Mouse (Mus musculus) intestine, embryonic 15.5 days (tissue): ENCODE measurements around the gene C1qtnf7. TPM values are rescaled to one million over a fixed set of nuclear protein-coding genes. Genes with fewer than 3 reads are reported as not detected.
A peak's percentile ranks its signal among the peaks of the same experiment; 100 is the strongest.

ENCODE experiments used
- ATAC-seq: fragments of 200-750 bp; cut with Nextera tagmentation; 2 replicates; pipeline ENCODE4 v1.8.0; 2017; ENCODE audit warnings: moderate TSS enrichment, moderate library complexity
- H3K27ac ChIP-seq: fragments of 300-500 bp; sonication (generic); 2 replicates; pipeline ENCODE4 v1.5.1; 2015; ENCODE audit warnings: mild to moderate bottlenecking, inconsistent platforms
- H3K27me3 ChIP-seq: fragments of 300-500 bp; sonication (generic); replicated peaks from 2 replicates; pipeline ENCODE4 v1.6.1; 2015; ENCODE audit warnings: inconsistent platforms
- H3K36me3 ChIP-seq: fragments of 300-500 bp; sonication (generic); 2 replicates; pipeline ENCODE4 v1.6.1; 2015; ENCODE audit warnings: inconsistent platforms
- H3K4me1 ChIP-seq: fragments of 300-500 bp; sonication (generic); replicated peaks from 2 replicates; pipeline ENCODE4 v1.6.1; 2015; ENCODE audit warnings: inconsistent platforms
- H3K4me2 ChIP-seq: fragments of 300-500 bp; sonication (generic); replicated peaks from 2 replicates; pipeline ENCODE4 v1.6.1; 2015; ENCODE audit warnings: mild to moderate bottlenecking, inconsistent platforms
- H3K4me3 ChIP-seq: fragments of 300-500 bp; sonication (generic); replicated peaks from 2 replicates; pipeline ENCODE4 v1.5.1; 2015; ENCODE audit warnings: inconsistent platforms
- H3K9ac ChIP-seq: fragments of 300-500 bp; sonication (generic); 2 replicates; pipeline ENCODE4 v1.6.1; 2015; ENCODE audit warnings: inconsistent platforms
- H3K9me3 ChIP-seq: fragments of 300-500 bp; sonication (generic); 2 replicates; pipeline ENCODE4 v1.6.1; 2016; ENCODE audit warnings: inconsistent platforms
- WGBS: fragments of 180-500 bp; shearing (Covaris S2); methylation state at CpG from one replicate; pipeline ENCODE4 v1.1.7; 2015; 5-methylcytosine and 5-hydroxymethylcytosine counted together
- polyA plus RNA-seq: library from polyadenylated mRNA; unstranded; fragments of >200 nt; fragmentation: Nextera tagmentation; extraction: Ambion mirVana; gene quantifications from 2 replicates; pipeline ENCODE4 v1.2.1, GENCODE M21; 2015

Gene C1qtnf7
- polyA plus RNA-seq, 1 experiment from 2014 or later: 7.5 TPM

DNA sequence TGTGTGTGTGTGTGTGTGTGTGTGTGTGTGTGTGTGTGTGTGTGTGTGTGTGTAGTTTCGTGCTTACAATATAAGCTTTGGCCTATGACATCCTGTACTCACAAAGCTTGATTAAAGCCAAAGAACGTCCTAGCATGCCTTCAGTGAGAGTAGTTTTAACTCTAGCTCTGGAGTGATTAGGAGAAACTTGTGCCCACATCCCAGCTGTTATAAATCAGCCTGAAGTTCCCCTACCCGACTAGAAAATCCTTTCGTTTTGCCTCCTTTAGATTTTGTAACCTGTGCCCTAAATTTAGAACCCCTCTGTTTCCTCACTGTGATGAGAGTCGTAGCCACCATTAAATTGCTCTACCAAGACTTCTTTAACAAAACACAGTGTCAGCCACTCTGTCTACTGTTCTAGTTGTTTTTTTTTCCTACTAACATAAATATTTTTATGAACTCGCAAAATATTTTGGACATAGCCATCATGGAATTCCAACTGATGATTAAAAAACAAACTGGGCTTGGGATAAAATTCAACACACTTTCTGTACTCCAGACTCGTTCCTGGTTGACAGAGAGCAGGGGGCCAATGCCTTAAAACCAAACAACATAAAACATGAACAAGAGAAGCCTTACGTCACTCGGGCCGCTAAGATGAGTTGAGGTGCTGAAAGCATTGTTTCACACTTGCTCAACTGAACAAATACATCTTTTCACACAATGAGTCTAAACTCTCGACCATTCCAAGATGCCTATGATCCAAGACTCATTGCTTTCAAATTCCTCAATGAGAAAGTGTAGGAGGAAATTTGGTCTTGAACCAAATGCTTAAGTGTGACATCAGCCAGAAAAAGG lies 70.3 kb downstream of the C1qtnf7 start:
- H3K27ac ChIP-seq: no peak overlapping the region
- H3K4me2 ChIP-seq: no peak overlapping the region
- H3K27me3 ChIP-seq: no peaks in the 10 kb centered on the region
- no peak overlapping the region for H3K9ac ChIP-seq
- ATAC-seq: no peak
- H3K4me3 ChIP-seq: no peak overlapping the region
- peaks cover 3% of the 10 kb centered on the region; the same call in 1 of the 2 replicates for H3K4me1 ChIP-seq
- H3K36me3 ChIP-seq: no peaks in the 10 kb centered on the region
- 40% methylated on average over 11 of the region's 11 CpGs for WGBS
- H3K9me3 ChIP-seq: no peaks in the 10 kb centered on the region

DNA sequence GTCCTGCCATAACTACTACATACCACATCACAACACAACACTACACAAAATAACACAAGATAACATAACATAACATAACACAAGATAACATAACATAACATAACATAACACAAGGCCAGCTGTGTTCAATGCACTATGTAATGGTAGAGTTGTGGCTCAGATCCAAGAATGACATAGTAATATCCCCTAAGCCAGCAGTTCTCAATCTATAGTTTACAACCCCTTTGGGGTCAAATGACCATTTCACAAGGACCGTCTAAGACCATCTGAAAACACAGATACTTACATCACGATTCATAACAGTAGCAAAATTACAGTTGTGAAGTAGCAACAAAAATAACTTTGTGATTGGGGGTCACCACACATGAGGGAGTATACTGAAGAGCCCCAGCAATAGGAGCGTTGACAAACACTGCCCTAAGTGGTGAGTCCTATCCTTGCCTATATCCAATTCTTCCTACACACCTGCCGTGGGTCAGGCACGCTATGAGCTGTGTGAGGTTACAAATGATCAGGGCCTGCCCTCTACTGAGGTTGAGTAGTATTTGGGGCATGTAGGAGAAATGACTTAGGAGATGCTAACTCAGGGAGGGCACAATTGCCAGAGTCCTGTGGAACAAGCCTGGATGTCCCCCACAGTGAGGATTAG lies 73.6 kb downstream of the C1qtnf7 start:
- 72% methylated on average over 5 of the region's 5 CpGs for WGBS
- Histone ChIP-seq H3K36me3 (no peaks in the 10 kb centered on the region), H3K4me3 (no peak overlapping the region), H3K9me3 (no peaks in the 10 kb centered on the region), H3K9ac (no peak overlapping the region), H3K4me2 (no peak overlapping the region), H3K27ac (peak overlapping the region; percentile 42; the same call in 1 of the 2 replicates), H3K4me1 (peaks cover 3% of the 10 kb centered on the region; the same call in 1 of the 2 replicates), H3K27me3 (no peaks in the 10 kb centered on the region)
- no peak for ATAC-seq

DNA sequence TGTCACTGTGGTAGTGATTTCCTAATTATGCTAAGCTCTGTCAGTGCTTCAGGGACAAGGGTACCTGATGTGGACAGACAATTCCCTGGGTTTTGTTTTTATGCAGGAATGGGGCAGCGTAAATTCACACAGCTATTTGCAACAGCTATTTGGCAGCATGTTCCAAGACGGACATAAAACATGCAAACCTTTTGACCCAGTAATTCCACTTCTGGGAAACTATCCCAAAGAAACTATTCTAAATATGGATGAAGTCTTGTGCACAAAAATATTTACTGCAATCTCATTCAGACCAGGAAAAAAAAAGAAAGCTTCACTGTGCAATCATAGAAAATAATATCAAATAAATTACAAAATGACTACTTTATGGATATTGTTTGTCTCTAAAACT lies 74.1 kb downstream of the C1qtnf7 start:
- Histone ChIP-seq H3K4me1 (peaks cover 3% of the 10 kb centered on the region; the same call in 1 of the 2 replicates), H3K9ac (no peak overlapping the region), H3K27ac (peak overlapping the region; percentile 42; the same call in 1 of the 2 replicates), H3K9me3 (no peaks in the 10 kb centered on the region), H3K36me3 (no peaks in the 10 kb centered on the region), H3K27me3 (no peaks in the 10 kb centered on the region), H3K4me2 (no peak overlapping the region), H3K4me3 (no peak overlapping the region)
- ATAC-seq: no peak
- 47% methylated on average over 2 of the region's 2 CpGs for WGBS

DNA sequence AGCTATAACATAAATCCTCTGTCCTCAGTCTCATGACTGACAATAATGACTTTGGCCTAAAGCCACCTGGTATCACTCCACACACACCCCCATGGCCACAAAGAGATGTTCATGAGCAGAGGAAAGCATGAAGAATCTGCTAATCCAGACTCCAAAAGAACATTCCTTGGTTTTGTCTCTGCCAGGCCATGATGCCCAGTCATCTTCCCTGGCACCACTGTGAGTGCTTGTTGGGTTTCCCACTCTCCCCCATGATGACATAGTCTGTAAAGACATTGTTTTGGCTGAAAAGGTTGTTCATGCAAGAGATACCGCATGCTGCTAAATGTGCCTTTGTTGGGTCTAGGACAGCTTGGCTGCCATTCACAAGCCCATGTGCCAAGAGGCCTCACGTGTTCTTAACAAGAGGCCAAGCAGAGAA lies 75.0 kb downstream of the C1qtnf7 start:
- Histone ChIP-seq H3K27ac (no peak overlapping the region), H3K36me3 (no peaks in the 10 kb centered on the region), H3K9ac (no peak overlapping the region), H3K4me1 (peaks cover 3% of the 10 kb centered on the region; the same call in 1 of the 2 replicates), H3K9me3 (no peaks in the 10 kb centered on the region), H3K4me2 (no peak overlapping the region), H3K27me3 (no peaks in the 10 kb centered on the region), H3K4me3 (no peak overlapping the region)
- no peak for ATAC-seq
- 88% methylated on average over 2 of the region's 2 CpGs for WGBS

DNA sequence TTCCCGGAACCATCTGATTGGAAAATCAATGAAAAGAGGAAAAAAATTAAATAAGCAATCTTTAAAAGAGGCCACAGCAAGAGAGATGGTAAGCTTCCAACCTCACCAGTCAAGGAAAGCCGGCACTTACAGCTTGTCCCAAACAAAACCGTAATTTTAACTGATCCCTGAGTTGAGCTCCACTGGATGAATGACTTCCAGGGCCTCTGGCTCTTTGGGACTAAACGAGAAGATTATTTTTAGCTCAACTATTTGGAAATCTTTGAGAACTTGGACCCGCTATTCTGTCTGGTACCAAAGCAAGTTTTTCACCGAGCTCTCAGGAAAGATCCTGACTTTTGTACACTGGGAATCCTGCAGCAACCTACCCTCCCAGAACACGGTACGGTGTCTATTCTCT lies 86.3 kb downstream of the C1qtnf7 start:
- Histone ChIP-seq H3K36me3 (no peaks in the 10 kb centered on the region), H3K27ac (no peak overlapping the region), H3K9me3 (no peaks in the 10 kb centered on the region), H3K4me2 (no peak overlapping the region), H3K4me3 (no peak overlapping the region), H3K9ac (no peak overlapping the region), H3K27me3 (no peaks in the 10 kb centered on the region), H3K4me1 (no peaks in the 10 kb centered on the region)
- ATAC-seq: no peak
- WGBS: 73% methylated on average over 8 of the region's 8 CpGs

DNA sequence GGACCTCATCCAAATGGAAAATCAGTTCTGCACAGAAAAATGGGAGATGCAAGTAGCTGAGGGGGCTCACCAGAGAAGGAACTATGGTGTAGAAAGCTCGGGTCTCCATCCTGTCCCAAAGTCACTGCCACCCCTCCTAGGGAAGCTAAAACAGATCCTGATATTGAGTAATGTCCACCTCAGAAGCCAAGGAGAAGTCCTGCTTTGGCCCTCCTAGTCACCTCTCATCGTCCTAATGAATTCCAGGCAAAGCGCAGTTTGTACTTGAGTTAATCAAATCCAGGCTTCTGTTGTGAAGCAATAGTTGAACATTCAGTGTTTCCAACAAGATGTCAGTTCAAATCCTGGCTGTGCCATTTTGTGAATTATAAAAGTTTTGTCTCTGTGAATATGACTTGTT lies 87.2 kb downstream of the C1qtnf7 start:
- no peaks in the 10 kb centered on the region for H3K9me3 ChIP-seq
- H3K4me2 ChIP-seq: no peak overlapping the region
- H3K9ac ChIP-seq: no peak overlapping the region
- H3K36me3 ChIP-seq: no peaks in the 10 kb centered on the region
- no peaks in the 10 kb centered on the region for H3K4me1 ChIP-seq
- no peak overlapping the region for H3K27ac ChIP-seq
- H3K27me3 ChIP-seq: no peaks in the 10 kb centered on the region
- no peak overlapping the region for H3K4me3 ChIP-seq
- WGBS: 84% methylated on average over 3 of the region's 3 CpGs
- ATAC-seq: no peak

DNA sequence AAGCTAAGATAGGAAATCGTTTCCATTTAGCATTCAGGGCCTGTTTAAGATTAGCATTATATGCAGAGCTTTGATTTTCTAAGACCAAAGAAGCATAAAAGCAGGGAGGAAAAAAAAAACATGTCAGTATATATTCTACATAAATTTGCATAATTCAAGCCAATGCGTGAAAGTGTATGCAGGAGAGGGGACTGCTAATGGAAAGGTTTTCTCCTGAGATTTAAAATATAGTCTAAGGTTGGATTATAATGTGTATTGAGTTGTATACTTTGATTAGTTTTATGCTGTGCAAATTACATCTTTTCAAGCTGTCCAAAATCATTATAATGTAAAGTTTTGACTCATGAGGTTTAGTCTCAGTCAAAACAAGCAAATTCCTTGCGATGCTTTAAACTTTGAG lies 88.2 kb downstream of the C1qtnf7 start:
- Histone ChIP-seq H3K9ac (no peak overlapping the region), H3K4me2 (no peak overlapping the region), H3K36me3 (no peaks in the 10 kb centered on the region), H3K27me3 (no peaks in the 10 kb centered on the region), H3K9me3 (no peaks in the 10 kb centered on the region), H3K27ac (no peak overlapping the region), H3K4me1 (no peaks in the 10 kb centered on the region), H3K4me3 (no peak overlapping the region)
- ATAC-seq: no peak
- 90% methylated on average over 3 of the region's 3 CpGs for WGBS

DNA sequence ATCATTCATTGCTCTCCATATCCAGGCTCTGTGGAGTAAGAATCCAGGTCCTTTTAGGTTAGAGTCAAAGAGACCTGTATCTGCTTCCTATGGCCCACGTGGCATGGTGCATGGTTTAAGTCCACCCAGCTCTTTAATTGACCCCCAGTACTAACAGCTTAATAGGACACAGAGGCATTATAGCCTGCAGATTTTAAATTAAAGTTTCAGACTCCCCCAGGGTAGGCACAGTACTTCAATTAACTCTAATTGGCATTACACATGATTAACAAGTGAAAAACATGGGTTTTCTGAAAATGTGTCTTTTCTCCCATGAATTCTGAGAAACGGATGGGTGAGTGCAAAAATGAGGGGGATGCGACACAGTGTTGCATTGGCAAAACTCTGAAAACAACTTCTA lies 92.7 kb downstream of the C1qtnf7 start:
- WGBS: 86% methylated on average over 3 of the region's 3 CpGs
- no peak overlapping the region for H3K4me3 ChIP-seq
- no peaks in the 10 kb centered on the region for H3K36me3 ChIP-seq
- no peaks in the 10 kb centered on the region for H3K9me3 ChIP-seq
- H3K4me1 ChIP-seq: no peaks in the 10 kb centered on the region
- no peak overlapping the region for H3K9ac ChIP-seq
- H3K27me3 ChIP-seq: no peaks in the 10 kb centered on the region
- H3K27ac ChIP-seq: no peak overlapping the region
- no peak for ATAC-seq
- no peak overlapping the region for H3K4me2 ChIP-seq

DNA sequence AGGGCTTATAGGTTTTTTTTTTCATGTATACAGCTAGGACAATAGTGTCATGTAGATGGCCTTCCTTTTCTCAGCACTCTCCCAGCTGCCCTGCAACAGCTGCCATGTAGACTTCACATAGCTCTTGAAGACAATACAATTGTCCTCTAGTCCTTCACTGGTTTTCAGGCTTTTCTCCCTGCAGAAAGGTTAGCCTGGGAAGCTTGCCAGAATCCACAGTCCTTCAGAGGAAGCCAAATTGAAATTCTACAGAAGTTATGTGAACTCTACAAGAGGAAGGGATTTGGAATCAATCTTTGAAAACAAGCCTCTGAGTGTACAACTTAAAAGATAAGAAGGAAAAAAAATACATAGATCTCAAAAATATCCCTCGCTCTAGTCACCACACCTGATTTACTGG lies 94.4 kb downstream of the C1qtnf7 start:
- Histone ChIP-seq H3K4me1 (no peaks in the 10 kb centered on the region), H3K27ac (no peak overlapping the region), H3K9me3 (no peaks in the 10 kb centered on the region), H3K9ac (no peak overlapping the region), H3K36me3 (no peaks in the 10 kb centered on the region), H3K27me3 (no peaks in the 10 kb centered on the region), H3K4me3 (no peak overlapping the region), H3K4me2 (no peak overlapping the region)
- no peak for ATAC-seq
- whole genome bisulfite sequencing: 76% methylated on average over 1 of the region's 1 CpGs

DNA sequence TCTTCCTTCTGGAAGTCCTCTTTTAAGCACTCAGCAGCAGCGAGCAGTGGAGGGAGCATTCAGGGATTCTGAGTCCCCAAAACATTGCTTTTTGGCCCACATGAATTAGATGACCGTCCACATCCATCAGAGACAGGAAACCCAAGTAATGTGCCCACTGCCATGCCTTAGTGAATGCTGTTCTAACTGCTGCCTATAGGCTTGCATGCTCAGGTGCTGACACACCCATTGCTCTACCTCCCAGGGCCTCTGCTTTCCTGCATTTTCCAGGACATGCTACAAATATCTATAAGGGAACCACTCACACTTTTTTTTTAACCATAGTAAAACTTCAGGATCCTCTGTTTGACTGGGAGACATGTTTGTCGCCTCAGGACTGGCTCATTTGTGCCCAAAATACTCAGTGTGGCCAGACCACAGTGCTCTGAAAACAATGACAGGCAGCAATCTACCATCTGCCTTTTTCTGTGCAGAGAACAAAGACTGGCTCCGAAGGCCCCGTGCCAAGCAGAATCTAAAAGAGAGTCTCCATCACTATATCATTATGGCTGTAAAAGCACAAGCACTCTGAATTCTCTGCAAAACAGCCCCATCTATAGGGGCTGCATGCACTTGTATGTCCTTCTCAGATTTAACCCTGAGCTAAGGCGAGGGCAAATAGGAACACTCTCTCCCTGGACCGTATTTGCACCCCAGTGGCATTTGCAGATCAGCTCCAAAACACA lies 106.4 kb downstream of the C1qtnf7 start:
- Histone ChIP-seq H3K4me3 (no peak overlapping the region), H3K4me1 (no peaks in the 10 kb centered on the region), H3K4me2 (no peak overlapping the region), H3K9me3 (no peaks in the 10 kb centered on the region), H3K9ac (no peak overlapping the region), H3K36me3 (no peaks in the 10 kb centered on the region), H3K27me3 (no peaks in the 10 kb centered on the region), H3K27ac (no peak overlapping the region)
- ATAC-seq: no peak
- 63% methylated on average over 7 of the region's 7 CpGs for WGBS

DNA sequence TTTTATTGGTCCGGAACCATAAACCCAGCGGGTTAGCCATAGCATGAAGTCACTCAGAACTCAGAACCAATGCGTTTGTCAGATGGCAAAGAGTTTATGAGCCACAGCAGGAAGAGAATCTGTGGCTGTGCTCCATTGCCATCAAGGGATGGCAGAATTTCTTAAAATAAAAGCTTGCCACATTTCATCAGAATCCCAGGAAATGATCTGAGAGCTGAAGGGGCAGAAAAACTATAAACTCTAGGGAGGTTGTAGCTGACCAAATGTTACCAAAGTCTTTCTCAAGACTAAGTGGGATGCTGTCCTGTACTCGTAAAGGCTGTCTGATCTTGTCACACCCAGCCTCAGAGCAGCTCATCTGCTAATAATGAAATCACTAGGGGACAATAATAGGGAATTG lies 110.1 kb downstream of the C1qtnf7 start:
- H3K9me3 ChIP-seq: no peaks in the 10 kb centered on the region
- H3K4me1 ChIP-seq: no peaks in the 10 kb centered on the region
- no peak overlapping the region for H3K27ac ChIP-seq
- no peak overlapping the region for H3K9ac ChIP-seq
- no peak overlapping the region for H3K4me3 ChIP-seq
- H3K4me2 ChIP-seq: no peak overlapping the region
- ATAC-seq: no peak
- WGBS: 84% methylated on average over 4 of the region's 4 CpGs
- no peaks in the 10 kb centered on the region for H3K36me3 ChIP-seq
- no peaks in the 10 kb centered on the region for H3K27me3 ChIP-seq

DNA sequence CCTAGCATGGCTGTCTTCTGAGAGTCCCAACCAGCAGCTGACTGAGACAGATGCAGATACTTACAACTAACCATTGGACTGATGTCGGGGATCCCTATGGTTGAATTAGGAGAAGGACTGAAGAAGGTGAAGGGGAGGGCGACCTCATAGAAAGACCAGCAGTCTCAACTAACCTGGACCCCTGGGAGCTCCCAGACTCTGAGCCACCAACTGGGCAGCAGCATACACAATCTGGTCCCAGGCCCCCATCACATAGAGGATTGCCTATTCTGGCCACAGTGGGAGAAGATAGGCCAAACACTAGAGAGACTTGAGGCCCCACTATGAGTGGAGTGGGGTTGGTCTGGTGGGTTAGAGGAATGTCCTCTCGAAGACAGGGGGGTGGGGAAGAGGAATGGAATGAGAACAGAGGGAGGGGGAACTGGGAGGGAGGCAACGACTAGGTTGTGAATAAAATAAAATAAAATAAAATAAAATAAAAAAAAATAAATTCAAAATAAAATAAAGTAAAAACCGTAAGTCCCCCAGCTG lies 118.8 kb downstream of the C1qtnf7 start:
- no peak overlapping the region for H3K27ac ChIP-seq
- H3K4me3 ChIP-seq: no peak overlapping the region
- no peaks in the 10 kb centered on the region for H3K27me3 ChIP-seq
- no peak for ATAC-seq
- no peaks in the 10 kb centered on the region for H3K4me1 ChIP-seq
- no peaks in the 10 kb centered on the region for H3K36me3 ChIP-seq
- H3K9ac ChIP-seq: no peak overlapping the region
- H3K9me3 ChIP-seq: no peaks in the 10 kb centered on the region
- H3K4me2 ChIP-seq: no peak overlapping the region
- WGBS: 86% methylated on average over 5 of the region's 5 CpGs
